Mouse (Mus musculus) embryo, embryonic 9.5 days (tissue): ENCODE results near the gene Opn3.

Experiments
- DNase-seq: peaks from one replicate; pipeline ENCODE4 v3.0.0-alpha.2; 2017; ENCODE audit errors: extremely low spot score

Gene Opn3

GRCm38 (mm10) chr1:175692246-175692996 is at the start of gene Opn3, which contains the start of gene Chml:
Gene Opn3, minus strand, starts transcription at chr1:175692776.
Gene Chml, minus strand, starts transcription at chr1:175692901.
- DNase-seq = peak; percentile 99

- no peak for DNase-seq
Observed at GRCm38 (mm10) chr1:175725771-175726170, 33.2 kb upstream of the Opn3 start.

GRCm38 (mm10) chr1:175716832-175717231 is 24.3 kb upstream of the Opn3 start:
- no peak for DNase-seq

- no peak for DNase-seq
Observed at GRCm38 (mm10) chr1:175712338-175712909, 19.8 kb upstream of the Opn3 start.

GRCm38 (mm10) chr1:175708013-175708412 is 15.4 kb upstream of the Opn3 start:
- no peak for DNase-seq

GRCm38 (mm10) chr1:175707599-175707998 is 15.0 kb upstream of the Opn3 start:
- DNase-seq = no peak

- DNase-seq = no peak
Observed at GRCm38 (mm10) chr1:175701145-175701544, 8.6 kb upstream of the Opn3 start.

- no peak for DNase-seq
Observed at GRCm38 (mm10) chr1:175699796-175700195, 7.2 kb upstream of the Opn3 start.

- DNase-seq = no peak
Observed at GRCm38 (mm10) chr1:175699375-175699774, 6.8 kb upstream of the Opn3 start.

GRCm38 (mm10) chr1:175698293-175698692 is 5.7 kb upstream of the Opn3 start, which contains the start of gene Wdr64:
Gene Wdr64, plus strand, starts transcription at chr1:175698593.
- no peak for DNase-seq

GRCm38 (mm10) chr1:175693429-175693960 is 919 bp upstream of the Opn3 start:
- no peak for DNase-seq

GRCm38 (mm10) chr1:175692997-175693361 is 403 bp upstream of the Opn3 start:
- no peak for DNase-seq

GRCm38 (mm10) chr1:175691686-175692245 is 810 bp downstream of the Opn3 start:
- no peak for DNase-seq

GRCm38 (mm10) chr1:175680995-175681394 is 11.6 kb downstream of the Opn3 start:
- no peak for DNase-seq

GRCm38 (mm10) chr1:175677459-175677858 is 15.1 kb downstream of the Opn3 start:
- no peak for DNase-seq

GRCm38 (mm10) chr1:175675116-175675515 is 17.5 kb downstream of the Opn3 start:
- DNase-seq = no peak

- no peak for DNase-seq
Observed at GRCm38 (mm10) chr1:175673563-175674325, 18.8 kb downstream of the Opn3 start.

GRCm38 (mm10) chr1:175671626-175672025 is 20.9 kb downstream of the Opn3 start:
- DNase-seq = no peak

GRCm38 (mm10) chr1:175670042-175670441 is 22.5 kb downstream of the Opn3 start:
- DNase-seq = no peak

- DNase-seq = no peak
Observed at GRCm38 (mm10) chr1:175669456-175669855, 23.1 kb downstream of the Opn3 start.

GRCm38 (mm10) chr1:175668666-175669405 is 23.7 kb downstream of the Opn3 start:
- DNase-seq = no peak
